ENCODE assay signal across 9 mouse cellular contexts in the genomic region with DNA sequence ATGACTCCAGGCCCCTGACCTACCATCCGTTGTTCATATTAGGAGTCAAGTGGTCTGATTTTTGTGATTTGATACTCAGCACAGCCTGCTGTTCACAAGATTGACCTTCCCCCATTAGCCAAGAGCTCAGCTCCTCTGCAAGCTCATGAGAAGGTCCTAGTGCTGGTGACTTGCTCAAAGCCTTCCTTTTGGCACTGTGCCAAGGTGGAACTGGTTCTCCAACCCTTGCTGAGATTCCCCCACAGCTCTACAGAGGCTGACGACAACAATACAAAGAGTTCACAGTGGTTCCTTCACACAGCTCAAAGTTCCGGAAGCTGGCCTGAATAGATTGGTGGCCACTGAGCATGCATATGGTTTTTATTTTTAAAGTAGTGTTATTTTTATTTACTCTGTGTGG. TPM values are rescaled to one million over a fixed set of nuclear protein-coding genes. Genes with fewer than 3 reads are reported as not detected.
DNase-seq lines count a peak whose midpoint lies in the region; ATAC-seq lines count a peak whose summit lies in the region.
"Had no signal": no experiment of that assay in that cellular context is flagged by ENCODE, and none has a peak within 500 bp of the region (broad histone marks: within the 10 kb centered on the region; RNA-seq: fewer than 3 reads in every experiment).

No protein-coding gene starts in this region.

- DNase-seq in kidney, postnatal 10 days: peak; percentile 69
- no peak for DNase-seq in kidney, adult 9 months
- DNase-seq in R1 (ENCODE audit: low read depth, low spot score): peak; percentile 84
- DNase-seq in forelimb bud, embryonic 11.5 days (ENCODE audit: low read depth, low spot score): peak; percentile 12
- DNase-seq in lung, postnatal 4 days: peak; percentile 71
- no peak for DNase-seq in spleen, adult 12 weeks (ENCODE audit: low spot score)
- no peak for DNase-seq in cerebellum, postnatal 25 days

- ATAC-seq in monocyte, adult 5-6 weeks (replicated peaks; ENCODE audit: insufficient number of reproducible peaks, low FRiP score, low TSS enrichment, poor library complexity, severe bottlenecking): no peak
- ATAC-seq: liver, embryonic 12.5 days had no signal

RNA-seq across cellular contexts. Expression of a gene that starts 21.1 kb away (rescaled TPM):
- 2,019 to 2,319 TPM (median 2,246 TPM) in 3 replicates for total RNA-seq in monocyte, adult 5-6 weeks (2017)

RNA-seq across cellular contexts. Expression of a gene that starts 44.3 kb away (rescaled TPM):
- 3.2 TPM in 1 of 3 replicates, not detected in the others for total RNA-seq in monocyte, adult 5-6 weeks (2017)

Comparison
In these comparisons a context has a peak if more than half of its experiments do, and no peak if none do; other contexts are left out.
1. DNase-seq: peak in kidney, postnatal 10 days (single experiment), R1 (single experiment), forelimb bud, embryonic 11.5 days (single experiment) and lung, postnatal 4 days (2 of 2); none in kidney, adult 9 months (single experiment), spleen, adult 12 weeks (single experiment) and cerebellum, postnatal 25 days (0 of 2).